Mouse (Mus musculus) erythroblast, adult 5-6 weeks (primary cell): ENCODE results near the gene Rnf208. TPM values are rescaled to one million over a fixed set of nuclear protein-coding genes. Genes with fewer than 3 reads are reported as not detected.

Source experiments
- ATAC-seq: replicated peaks from 2 replicates; pipeline ENCODE4 v1.8.0; 2016; ENCODE audit warnings: moderate number of reproducible peaks, mild to moderate bottlenecking, moderate TSS enrichment, inconsistent platforms; ENCODE audit not compliant: poor library complexity, low FRiP score, severe bottlenecking
- total RNA-seq, 2 experiments: library from RNA; stranded (forward) in 1 of 2; stranded (reverse) in 1 of 2; fragments of 150-400 nt in 1 of 2; fragments of 200-764, 138-1000 nt in 1 of 2; gene quantifications; 2 replicates each; pipeline versions ENCODE4 v1.2.3 to v1.2.4; 2015 to 2017; ENCODE audit warnings: low replicate concordance in 2 of 2

The Rnf208 gene
- total RNA-seq, 2 experiments from 2014 or later, result not detected

DNA sequence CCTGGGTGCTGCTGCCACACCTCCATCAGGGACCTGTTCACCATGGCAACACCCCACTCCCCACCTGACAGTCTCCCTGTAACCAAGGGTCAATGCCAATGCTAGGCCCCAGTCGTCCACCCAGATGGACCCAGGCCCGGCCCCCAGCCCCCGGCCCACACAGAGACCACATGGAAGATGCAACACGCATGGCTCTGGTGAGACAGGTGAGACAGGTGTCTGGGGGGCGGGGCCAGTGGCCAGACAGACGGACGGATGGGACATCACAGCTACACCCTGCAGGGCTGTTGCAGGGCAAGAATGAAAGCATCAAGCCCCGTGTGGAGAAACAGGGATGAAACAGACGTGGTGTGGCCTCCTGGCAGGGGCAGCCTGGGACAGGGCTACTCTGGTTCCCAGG lies 51.7 kb downstream of the Rnf208 start:
- ATAC-seq, result no peak

Other genes starting within 250 kb of the Rnf208 start
Only the 30 nearest of the 31 such genes appear.
- 1.7 and 2.1 TPM in 2 replicates for gene Nsmf, start 187.9 kb upstream of the Rnf208 start, total RNA-seq (2015; ENCODE audit: low replicate concordance)
- 0.60 and 1.5 TPM in 2 replicates for gene Nsmf, start 187.9 kb upstream of the Rnf208 start, total RNA-seq (2017; ENCODE audit: low replicate concordance)
- gene Entpd8, start 162.0 kb upstream of the Rnf208 start, total RNA-seq (2015; ENCODE audit: low replicate concordance), result not detected in 2 replicates
- not detected in 2 replicates for gene Entpd8, start 162.0 kb upstream of the Rnf208 start, total RNA-seq (2017; ENCODE audit: low replicate concordance)
- gene Noxa1, start 147.1 kb upstream of the Rnf208 start, total RNA-seq (2015; ENCODE audit: low replicate concordance), result not detected in 2 replicates
- not detected in 2 replicates for gene Noxa1, start 147.1 kb upstream of the Rnf208 start, total RNA-seq (2017; ENCODE audit: low replicate concordance)
- gene Nrarp, start 61.5 kb upstream of the Rnf208 start, total RNA-seq (2015; ENCODE audit: low replicate concordance), result not detected in 2 replicates
- 0.51 TPM in 1 of 2 replicates, not detected in the other for gene Nrarp, start 61.5 kb upstream of the Rnf208 start, total RNA-seq (2017; ENCODE audit: low replicate concordance)
- gene Tor4a, start 45.4 kb upstream of the Rnf208 start, total RNA-seq (2015; ENCODE audit: low replicate concordance), result 3.1 and 5.0 TPM in 2 replicates
- 6.7 and 7.4 TPM in 2 replicates for gene Tor4a, start 45.4 kb upstream of the Rnf208 start, total RNA-seq (2017; ENCODE audit: low replicate concordance)
- 0.77 and 6.1 TPM in 2 replicates for gene Nelfb, start 30.8 kb upstream of the Rnf208 start, total RNA-seq (2015; ENCODE audit: low replicate concordance)
- 19.5 and 25.7 TPM in 2 replicates for gene Nelfb, start 30.8 kb upstream of the Rnf208 start, total RNA-seq (2017; ENCODE audit: low replicate concordance)
- not detected in 2 replicates for gene Stpg3, start 27.6 kb upstream of the Rnf208 start, total RNA-seq (2015; ENCODE audit: low replicate concordance)
- 0.34 TPM in 1 of 2 replicates, not detected in the other for gene Stpg3, start 27.6 kb upstream of the Rnf208 start, total RNA-seq (2017; ENCODE audit: low replicate concordance)
- not detected in 2 replicates for gene Fam166a, start 23.5 kb upstream of the Rnf208 start, total RNA-seq (2015; ENCODE audit: low replicate concordance)
- not detected in 2 replicates for gene Fam166a, start 23.5 kb upstream of the Rnf208 start, total RNA-seq (2017; ENCODE audit: low replicate concordance)
- gene Tubb4b, start 17.6 kb upstream of the Rnf208 start, total RNA-seq (2015; ENCODE audit: low replicate concordance), result 161 and 203 TPM in 2 replicates
- gene Tubb4b, start 17.6 kb upstream of the Rnf208 start, total RNA-seq (2017; ENCODE audit: low replicate concordance), result 205 and 234 TPM in 2 replicates
- gene Slc34a3, start 7.9 kb upstream of the Rnf208 start, total RNA-seq (2015; ENCODE audit: low replicate concordance), result not detected in 2 replicates
- gene Slc34a3, start 7.9 kb upstream of the Rnf208 start, total RNA-seq (2017; ENCODE audit: low replicate concordance), result not detected in 2 replicates
- gene Rnf224, start 5.5 kb upstream of the Rnf208 start, total RNA-seq (2015; ENCODE audit: low replicate concordance), result not detected in 2 replicates
- gene Rnf224, start 5.5 kb upstream of the Rnf208 start, total RNA-seq (2017; ENCODE audit: low replicate concordance), result not detected in 2 replicates
- not detected in 2 replicates for gene Cysrt1, start 197 bp downstream of the Rnf208 start, total RNA-seq (2015; ENCODE audit: low replicate concordance)
- not detected in 2 replicates for gene Cysrt1, start 197 bp downstream of the Rnf208 start, total RNA-seq (2017; ENCODE audit: low replicate concordance)
- 2.1 and 3.3 TPM in 2 replicates for gene AL732309.1, start 4.6 kb downstream of the Rnf208 start, total RNA-seq (2015; ENCODE audit: low replicate concordance)
- gene AL732309.1, start 4.6 kb downstream of the Rnf208 start, total RNA-seq (2017; ENCODE audit: low replicate concordance), result 1.6 TPM in 1 of 2 replicates, not detected in the other
- 2.5 and 8.8 TPM in 2 replicates for gene Tmem203, start 13.2 kb downstream of the Rnf208 start, total RNA-seq (2015; ENCODE audit: low replicate concordance)
- gene Tmem203, start 13.2 kb downstream of the Rnf208 start, total RNA-seq (2017; ENCODE audit: low replicate concordance), result 2.2 and 3.7 TPM in 2 replicates
- gene Tprn, start 20.4 kb downstream of the Rnf208 start, total RNA-seq (2015; ENCODE audit: low replicate concordance), result 1.5 and 4.0 TPM in 2 replicates
- 0.26 and 2.6 TPM in 2 replicates for gene Tprn, start 20.4 kb downstream of the Rnf208 start, total RNA-seq (2017; ENCODE audit: low replicate concordance)
- gene Ssna1, start 30.2 kb downstream of the Rnf208 start, total RNA-seq (2015; ENCODE audit: low replicate concordance), result 36.5 and 67.5 TPM in 2 replicates
- gene Ssna1, start 30.2 kb downstream of the Rnf208 start, total RNA-seq (2017; ENCODE audit: low replicate concordance), result 9.9 and 24.8 TPM in 2 replicates
- gene Anapc2, start 30.2 kb downstream of the Rnf208 start, total RNA-seq (2015; ENCODE audit: low replicate concordance), result 8.4 and 12.9 TPM in 2 replicates
- 9.2 and 18.7 TPM in 2 replicates for gene Anapc2, start 30.2 kb downstream of the Rnf208 start, total RNA-seq (2017; ENCODE audit: low replicate concordance)
- gene Tmem210, start 45.9 kb downstream of the Rnf208 start, total RNA-seq (2015; ENCODE audit: low replicate concordance), result not detected in 2 replicates
- not detected in 2 replicates for gene Tmem210, start 45.9 kb downstream of the Rnf208 start, total RNA-seq (2017; ENCODE audit: low replicate concordance)
- gene Lrrc26, start 47.7 kb downstream of the Rnf208 start, total RNA-seq (2015; ENCODE audit: low replicate concordance), result not detected in 2 replicates
- gene Lrrc26, start 47.7 kb downstream of the Rnf208 start, total RNA-seq (2017; ENCODE audit: low replicate concordance), result not detected in 2 replicates
- gene Grin1, start 76.9 kb downstream of the Rnf208 start, total RNA-seq (2015; ENCODE audit: low replicate concordance), result not detected in 2 replicates
- not detected in 2 replicates for gene Grin1, start 76.9 kb downstream of the Rnf208 start, total RNA-seq (2017; ENCODE audit: low replicate concordance)
- gene Man1b1, start 90.1 kb downstream of the Rnf208 start, total RNA-seq (2015; ENCODE audit: low replicate concordance), result 4.6 and 11.1 TPM in 2 replicates
- gene Man1b1, start 90.1 kb downstream of the Rnf208 start, total RNA-seq (2017; ENCODE audit: low replicate concordance), result 13.2 and 28.3 TPM in 2 replicates
- gene Dpp7, start 114.1 kb downstream of the Rnf208 start, total RNA-seq (2015; ENCODE audit: low replicate concordance), result 13.3 TPM in 1 of 2 replicates, not detected in the other
- gene Dpp7, start 114.1 kb downstream of the Rnf208 start, total RNA-seq (2017; ENCODE audit: low replicate concordance), result 2.6 TPM in 1 of 2 replicates, not detected in the other
- 7.7 and 13.3 TPM in 2 replicates for gene Uap1l1, start 123.4 kb downstream of the Rnf208 start, total RNA-seq (2015; ENCODE audit: low replicate concordance)
- gene Uap1l1, start 123.4 kb downstream of the Rnf208 start, total RNA-seq (2017; ENCODE audit: low replicate concordance), result 0.51 and 3.9 TPM in 2 replicates
- 3.3 and 8.8 TPM in 2 replicates for gene Sapcd2, start 130.1 kb downstream of the Rnf208 start, total RNA-seq (2015; ENCODE audit: low replicate concordance)
- 0.98 and 8.0 TPM in 2 replicates for gene Sapcd2, start 130.1 kb downstream of the Rnf208 start, total RNA-seq (2017; ENCODE audit: low replicate concordance)
- not detected in 2 replicates for gene Entpd2, start 153.6 kb downstream of the Rnf208 start, total RNA-seq (2015; ENCODE audit: low replicate concordance)
- not detected in 2 replicates for gene Entpd2, start 153.6 kb downstream of the Rnf208 start, total RNA-seq (2017; ENCODE audit: low replicate concordance)
- gene Npdc1, start 157.1 kb downstream of the Rnf208 start, total RNA-seq (2015; ENCODE audit: low replicate concordance), result not detected in 2 replicates
- gene Npdc1, start 157.1 kb downstream of the Rnf208 start, total RNA-seq (2017; ENCODE audit: low replicate concordance), result not detected in 2 replicates
- 2.7 and 4.0 TPM in 2 replicates for gene Fut7, start 181.0 kb downstream of the Rnf208 start, total RNA-seq (2015; ENCODE audit: low replicate concordance)
- gene Fut7, start 181.0 kb downstream of the Rnf208 start, total RNA-seq (2017; ENCODE audit: low replicate concordance), result 4.4 and 4.5 TPM in 2 replicates
- 7.7 and 16.7 TPM in 2 replicates for gene Abca2, start 186.4 kb downstream of the Rnf208 start, total RNA-seq (2015; ENCODE audit: low replicate concordance)
- 4.5 and 7.3 TPM in 2 replicates for gene Abca2, start 186.4 kb downstream of the Rnf208 start, total RNA-seq (2017; ENCODE audit: low replicate concordance)
- not detected in 2 replicates for gene Clic3, start 214.6 kb downstream of the Rnf208 start, total RNA-seq (2015; ENCODE audit: low replicate concordance)
- not detected in 2 replicates for gene Clic3, start 214.6 kb downstream of the Rnf208 start, total RNA-seq (2017; ENCODE audit: low replicate concordance)
- 18.2 and 33.8 TPM in 2 replicates for gene Paxx, start 218.8 kb downstream of the Rnf208 start, total RNA-seq (2015; ENCODE audit: low replicate concordance)
- gene Paxx, start 218.8 kb downstream of the Rnf208 start, total RNA-seq (2017; ENCODE audit: low replicate concordance), result 8.4 and 10.6 TPM in 2 replicates